Mouse (Mus musculus) neural tube, embryonic 14.5 days (tissue): ENCODE data around the gene Fam118a. TPM values are rescaled to one million over a fixed set of nuclear protein-coding genes. Genes with fewer than 3 reads are reported as not detected.

Source experiments
- ATAC-seq: fragments of 200-750 bp; cut with Nextera tagmentation; 2 replicates; pipeline ENCODE4 v1.8.0; 2017; ENCODE audit warnings: low read depth, mild to moderate bottlenecking, moderate TSS enrichment, moderate library complexity
- H3K27ac ChIP-seq: fragments of 300-500 bp; sonication (generic); 2 replicates; pipeline ENCODE4 v1.5.1; 2014; ENCODE audit warnings: low read depth, mild to moderate bottlenecking, control low read depth, low read length, moderate library complexity, mixed read lengths
- H3K27me3 ChIP-seq: fragments of 300-500 bp; sonication (generic); 2 replicates; pipeline ENCODE4 v1.6.1; 2014; ENCODE audit warnings: low read length; ENCODE audit not compliant: control insufficient read depth, insufficient read depth
- H3K36me3 ChIP-seq: fragments of 300-500 bp; sonication (generic); 2 replicates; pipeline ENCODE4 v1.6.1; 2014; ENCODE audit warnings: low read length, mixed read lengths; ENCODE audit not compliant: control insufficient read depth, insufficient read depth
- H3K4me1 ChIP-seq: fragments of 300-500 bp; sonication (generic); 2 replicates; pipeline ENCODE4 v1.6.1; 2014; ENCODE audit warnings: low read length; ENCODE audit not compliant: control insufficient read depth, insufficient read depth
- H3K4me2 ChIP-seq: fragments of 300-500 bp; sonication (generic); 2 replicates; pipeline ENCODE4 v1.6.1; 2014; ENCODE audit warnings: mild to moderate bottlenecking, low read depth, low read length, control low read depth
- H3K4me3 ChIP-seq: fragments of 300-500 bp; sonication (generic); 2 replicates; pipeline ENCODE4 v1.5.1; 2014; ENCODE audit warnings: low read depth, low read length, control low read depth, mixed read lengths
- H3K9ac ChIP-seq: fragments of 300-500 bp; sonication (generic); replicated peaks from 2 replicates; pipeline ENCODE4 v1.6.1; 2014; ENCODE audit warnings: low read depth, mild to moderate bottlenecking, control low read depth, low read length, mixed read lengths
- H3K9me3 ChIP-seq: fragments of 300-500 bp; sonication (generic); 2 replicates; pipeline ENCODE4 v1.6.1; 2016; ENCODE audit warnings: low read length; ENCODE audit not compliant: control insufficient read depth
- WGBS: fragments of 180-500 bp; shearing (Covaris S2); extraction: QIAGEN DNeasy Blood & Tissue Kit; methylation state at CpG from one replicate; pipeline ENCODE4 v1.1.7; 2014; 5-methylcytosine and 5-hydroxymethylcytosine counted together
- polyA plus RNA-seq: library from polyadenylated mRNA; unstranded; fragments of >200 nt; fragmentation: Nextera tagmentation; extraction: Ambion mirVana; gene quantifications from 2 replicates; pipeline ENCODE4 v1.2.1, GENCODE M21; 2014

Gene Fam118a
- polyA plus RNA-seq, 1 experiment from 2014 or later = 27.3 TPM

GRCm38 (mm10) chr15:85047865-85048264 is 19.1 kb downstream of the Fam118a start:
- peaks cover 33% of the 10 kb centered on the region for H3K36me3 ChIP-seq
- WGBS = 95% methylated on average over 4 of the region's 4 CpGs
- no peak overlapping the region for H3K9ac ChIP-seq
- H3K9me3 ChIP-seq = no peaks in the 10 kb centered on the region
- H3K4me2 ChIP-seq = no peak overlapping the region
- H3K4me1 ChIP-seq = peaks cover 2% of the 10 kb centered on the region
- no peaks in the 10 kb centered on the region for H3K27me3 ChIP-seq
- no peak overlapping the region for H3K27ac ChIP-seq
- no peak overlapping the region for H3K4me3 ChIP-seq
- no peak for ATAC-seq

GRCm38 (mm10) chr15:85049758-85050157 is 21.0 kb downstream of the Fam118a start:
- Histone ChIP-seq H3K36me3 (peaks cover 39% of the 10 kb centered on the region), H3K9ac (no peak overlapping the region), H3K4me1 (no peaks in the 10 kb centered on the region), H3K4me2 (no peak overlapping the region), H3K27me3 (no peaks in the 10 kb centered on the region), H3K9me3 (no peaks in the 10 kb centered on the region), H3K27ac (no peak overlapping the region), H3K4me3 (no peak overlapping the region)
- no peak for ATAC-seq
- 95% methylated on average over 1 of the region's 1 CpGs for WGBS

- Histone ChIP-seq H3K4me1 (no peaks in the 10 kb centered on the region), H3K9me3 (no peaks in the 10 kb centered on the region), H3K9ac (no peak overlapping the region), H3K27me3 (no peaks in the 10 kb centered on the region), H3K4me2 (no peak overlapping the region), H3K4me3 (no peak overlapping the region), H3K36me3 (peaks cover 27% of the 10 kb centered on the region), H3K27ac (no peak overlapping the region)
- 88% methylated on average over 3 of the region's 3 CpGs for WGBS
- ATAC-seq = no peak
Measured at GRCm38 (mm10) chr15:85054098-85054497, 25.4 kb downstream of the Fam118a start.

- Histone ChIP-seq H3K36me3 (peaks cover 21% of the 10 kb centered on the region), H3K9ac (no peak overlapping the region), H3K4me1 (no peaks in the 10 kb centered on the region), H3K4me2 (no peak overlapping the region), H3K9me3 (no peaks in the 10 kb centered on the region), H3K4me3 (no peak overlapping the region), H3K27ac (no peak overlapping the region), H3K27me3 (no peaks in the 10 kb centered on the region)
- no peak for ATAC-seq
- WGBS = 82% methylated on average over 4 of the region's 4 CpGs
Measured at GRCm38 (mm10) chr15:85055186-85055585, 26.4 kb downstream of the Fam118a start.

- Histone ChIP-seq H3K4me2 (no peak overlapping the region), H3K4me1 (no peaks in the 10 kb centered on the region), H3K36me3 (peaks cover 9% of the 10 kb centered on the region; the same call in 1 of the 2 replicates), H3K27me3 (no peaks in the 10 kb centered on the region), H3K4me3 (no peak overlapping the region), H3K27ac (no peak overlapping the region), H3K9me3 (no peaks in the 10 kb centered on the region), H3K9ac (no peak overlapping the region)
- ATAC-seq = no peak
- 95% methylated on average over 2 of the region's 2 CpGs for WGBS
Measured at GRCm38 (mm10) chr15:85063421-85063820, 34.7 kb downstream of the Fam118a start.

GRCm38 (mm10) chr15:85070561-85070960 is 41.8 kb downstream of the Fam118a start:
- no peak for ATAC-seq
- Histone ChIP-seq H3K27ac (no peak overlapping the region), H3K4me1 (no peaks in the 10 kb centered on the region), H3K9me3 (no peaks in the 10 kb centered on the region), H3K4me3 (no peak overlapping the region), H3K36me3 (no peaks in the 10 kb centered on the region), H3K4me2 (no peak overlapping the region), H3K27me3 (no peaks in the 10 kb centered on the region), H3K9ac (no peak overlapping the region)
- WGBS = 42% methylated on average over 2 of the region's 2 CpGs

GRCm38 (mm10) chr15:85072651-85073050 is 43.9 kb downstream of the Fam118a start:
- WGBS = 72% methylated on average over 2 of the region's 2 CpGs
- no peaks in the 10 kb centered on the region for H3K4me1 ChIP-seq

GRCm38 (mm10) chr15:85085641-85086040 is 56.9 kb downstream of the Fam118a start:
- WGBS = 79% methylated on average over 1 of the region's 1 CpGs
- no peaks in the 10 kb centered on the region for H3K27me3 ChIP-seq

More at GRCm38 (mm10) chr15:85072651-85073050, 43.9 kb downstream of the Fam118a start:
- no peaks in the 10 kb centered on the region for H3K36me3 ChIP-seq
- H3K27me3 ChIP-seq = no peaks in the 10 kb centered on the region
- no peak overlapping the region for H3K4me3 ChIP-seq
- H3K9me3 ChIP-seq = no peaks in the 10 kb centered on the region
- ATAC-seq = no peak
- no peak overlapping the region for H3K27ac ChIP-seq
- H3K4me2 ChIP-seq = no peak overlapping the region
- H3K9ac ChIP-seq = no peak overlapping the region

More at GRCm38 (mm10) chr15:85085641-85086040, 56.9 kb downstream of the Fam118a start:
- H3K27ac ChIP-seq = no peak overlapping the region
- no peaks in the 10 kb centered on the region for H3K36me3 ChIP-seq
- no peaks in the 10 kb centered on the region for H3K9me3 ChIP-seq
- H3K4me3 ChIP-seq = no peak overlapping the region
- H3K4me1 ChIP-seq = no peaks in the 10 kb centered on the region
- H3K4me2 ChIP-seq = no peak overlapping the region
- no peak for ATAC-seq
- no peak overlapping the region for H3K9ac ChIP-seq
